Mouse (Mus musculus): ENCODE results near the gene Tmprss6. TPM values are rescaled to one million over a fixed set of nuclear protein-coding genes. Genes with fewer than 3 reads are reported as not detected.

Gene Tmprss6
- 0.24 and 0.37 TPM in 2 replicates for polyA plus RNA-seq (2016; fragmentation: Nextera tagmentation; extraction: Ambion mirVana)

- DNase-seq (ENCODE audit: low spot score), result no peak
- H3K9me3 ChIP-seq, result no peaks in the 10 kb centered on the region
- no peak within 1 kb of the TSS for H3K27ac ChIP-seq (replicated peaks)
- H3K4me3 ChIP-seq, result no peak within 1 kb of the TSS
- H3K36me3 ChIP-seq (replicated peaks), result no peaks in the 10 kb centered on the region
- peaks cover 6% of the 10 kb centered on the region; the same call in 1 of the 2 replicates for H3K27me3 ChIP-seq (replicated peaks; ENCODE audit: low read depth, poor library complexity, severe bottlenecking)
- 73% methylated on average over 7 of the region's 7 CpGs for WGBS
- H3K4me1 ChIP-seq, result peaks cover 22% of the 10 kb centered on the region
Measured at GRCm38 (mm10) chr15:78468379-78468937, at the start of gene Tmprss6. TSS of gene Tmprss6 (minus strand) at chr15:78468634.

GRCm38 (mm10) chr15:78518221-78518620, 49.8 kb upstream of the Tmprss6 start:
- H3K4me1 ChIP-seq, result peaks cover 62% of the 10 kb centered on the region
- no peaks in the 10 kb centered on the region for H3K9me3 ChIP-seq
- no peaks in the 10 kb centered on the region for H3K36me3 ChIP-seq (replicated peaks)
- no peak for DNase-seq (ENCODE audit: low spot score)
- H3K27ac ChIP-seq (replicated peaks), result no peak overlapping the region
- WGBS, result 59% methylated on average over 7 of the region's 7 CpGs
- H3K27me3 ChIP-seq (replicated peaks; ENCODE audit: low read depth, poor library complexity, severe bottlenecking), result no peaks in the 10 kb centered on the region
- H3K4me3 ChIP-seq, result no peak overlapping the region

GRCm38 (mm10) chr15:78515759-78516158, 47.3 kb upstream of the Tmprss6 start:
- DNase-seq (ENCODE audit: low spot score), result no peak
- H3K4me1 ChIP-seq, result peaks cover 56% of the 10 kb centered on the region
- no peak overlapping the region for H3K4me3 ChIP-seq
- H3K27me3 ChIP-seq (replicated peaks; ENCODE audit: low read depth, poor library complexity, severe bottlenecking), result no peaks in the 10 kb centered on the region
- H3K9me3 ChIP-seq, result no peaks in the 10 kb centered on the region
- H3K27ac ChIP-seq (replicated peaks), result no peak overlapping the region; the same call in 1 of the 2 replicates
- WGBS, result 77% methylated on average over 6 of the region's 6 CpGs
- H3K36me3 ChIP-seq (replicated peaks), result no peaks in the 10 kb centered on the region

- Histone ChIP-seq H3K36me3 (replicated peaks) (no peaks in the 10 kb centered on the region), H3K27ac (replicated peaks) (peak overlapping the region; percentile 65), H3K9me3 (no peaks in the 10 kb centered on the region), H3K27me3 (replicated peaks; ENCODE audit: low read depth, poor library complexity, severe bottlenecking) (no peaks in the 10 kb centered on the region), H3K4me3 (no peak overlapping the region), H3K4me1 (peaks cover 54% of the 10 kb centered on the region)
- peak; percentile 81 for DNase-seq (ENCODE audit: low spot score)
- WGBS, result 35% methylated on average over 7 of the region's 7 CpGs
Measured at GRCm38 (mm10) chr15:78514393-78515146, 46.1 kb upstream of the Tmprss6 start.

GRCm38 (mm10) chr15:78513019-78513418, 44.6 kb upstream of the Tmprss6 start:
- H3K27me3 ChIP-seq (replicated peaks; ENCODE audit: low read depth, poor library complexity, severe bottlenecking), result no peaks in the 10 kb centered on the region
- H3K4me3 ChIP-seq, result no peak overlapping the region
- H3K36me3 ChIP-seq (replicated peaks), result no peaks in the 10 kb centered on the region
- peaks cover 54% of the 10 kb centered on the region for H3K4me1 ChIP-seq
- H3K9me3 ChIP-seq, result no peaks in the 10 kb centered on the region
- 87% methylated on average over 14 of the region's 14 CpGs for WGBS
- DNase-seq (ENCODE audit: low spot score), result no peak
- no peak overlapping the region for H3K27ac ChIP-seq (replicated peaks)

GRCm38 (mm10) chr15:78511951-78512350, 43.5 kb upstream of the Tmprss6 start:
- Histone ChIP-seq H3K4me3 (no peak overlapping the region), H3K36me3 (replicated peaks) (no peaks in the 10 kb centered on the region), H3K4me1 (peaks cover 43% of the 10 kb centered on the region), H3K27ac (replicated peaks) (no peak overlapping the region), H3K27me3 (replicated peaks; ENCODE audit: low read depth, poor library complexity, severe bottlenecking) (no peaks in the 10 kb centered on the region), H3K9me3 (no peaks in the 10 kb centered on the region)
- DNase-seq (ENCODE audit: low spot score), result no peak
- 81% methylated on average over 7 of the region's 7 CpGs for WGBS

GRCm38 (mm10) chr15:78510736-78511135, 42.3 kb upstream of the Tmprss6 start:
- H3K27ac ChIP-seq (replicated peaks), result peak overlapping the region; percentile 11; the same call in 1 of the 2 replicates
- no peaks in the 10 kb centered on the region for H3K9me3 ChIP-seq
- no peak overlapping the region for H3K4me3 ChIP-seq
- no peaks in the 10 kb centered on the region for H3K27me3 ChIP-seq (replicated peaks; ENCODE audit: low read depth, poor library complexity, severe bottlenecking)
- H3K4me1 ChIP-seq, result peaks cover 31% of the 10 kb centered on the region
- DNase-seq (ENCODE audit: low spot score), result no peak
- no peaks in the 10 kb centered on the region for H3K36me3 ChIP-seq (replicated peaks)
- WGBS, result 93% methylated on average over 6 of the region's 6 CpGs

GRCm38 (mm10) chr15:78510121-78510576, 41.7 kb upstream of the Tmprss6 start:
- WGBS, result 73% methylated on average over 8 of the region's 8 CpGs
- no peak for DNase-seq (ENCODE audit: low spot score)
- H3K4me1 ChIP-seq, result peaks cover 26% of the 10 kb centered on the region
- no peaks in the 10 kb centered on the region for H3K36me3 ChIP-seq (replicated peaks)
- H3K4me3 ChIP-seq, result 0 out of 2 replicates have a peak overlapping the region, but pooled peaks have one; percentile 25
- H3K27ac ChIP-seq (replicated peaks), result peak overlapping the region; percentile 83
- H3K27me3 ChIP-seq (replicated peaks; ENCODE audit: low read depth, poor library complexity, severe bottlenecking), result no peaks in the 10 kb centered on the region
- no peaks in the 10 kb centered on the region for H3K9me3 ChIP-seq

- 0 out of 2 replicates have a peak overlapping the region, but pooled peaks have one; percentile 25 for H3K4me3 ChIP-seq
- H3K36me3 ChIP-seq (replicated peaks), result no peaks in the 10 kb centered on the region
- no peaks in the 10 kb centered on the region for H3K27me3 ChIP-seq (replicated peaks; ENCODE audit: low read depth, poor library complexity, severe bottlenecking)
- H3K9me3 ChIP-seq, result no peaks in the 10 kb centered on the region
- peaks cover 18% of the 10 kb centered on the region for H3K4me1 ChIP-seq
- 46% methylated on average over 12 of the region's 12 CpGs for WGBS
- DNase-seq (ENCODE audit: low spot score), result peak; percentile 60
- peak overlapping the region; percentile 83 for H3K27ac ChIP-seq (replicated peaks)
Measured at GRCm38 (mm10) chr15:78509297-78509899, 41.0 kb upstream of the Tmprss6 start.

- DNase-seq (ENCODE audit: low spot score), result no peak
- 70% methylated on average over 7 of the region's 7 CpGs for WGBS
Measured at GRCm38 (mm10) chr15:78508443-78508842, 40.0 kb upstream of the Tmprss6 start.

GRCm38 (mm10) chr15:78505541-78505940, 37.1 kb upstream of the Tmprss6 start:
- no peak overlapping the region for H3K4me3 ChIP-seq

More at GRCm38 (mm10) chr15:78508443-78508842, 40.0 kb upstream of the Tmprss6 start:
- Histone ChIP-seq H3K36me3 (replicated peaks) (no peaks in the 10 kb centered on the region), H3K9me3 (no peaks in the 10 kb centered on the region), H3K27me3 (replicated peaks; ENCODE audit: low read depth, poor library complexity, severe bottlenecking) (no peaks in the 10 kb centered on the region), H3K4me1 (peaks cover 13% of the 10 kb centered on the region), H3K4me3 (no peak overlapping the region), H3K27ac (replicated peaks) (no peak overlapping the region)

GRCm38 (mm10) chr15:78504816-78505215, 36.4 kb upstream of the Tmprss6 start:
- no peak for DNase-seq (ENCODE audit: low spot score)
- no peaks in the 10 kb centered on the region for H3K27me3 ChIP-seq (replicated peaks; ENCODE audit: low read depth, poor library complexity, severe bottlenecking)
- no peaks in the 10 kb centered on the region for H3K36me3 ChIP-seq (replicated peaks)
- WGBS, result 97% methylated on average over 5 of the region's 5 CpGs
- no peak overlapping the region for H3K4me3 ChIP-seq
- peaks cover 7% of the 10 kb centered on the region; the same call in 1 of the 2 replicates for H3K4me1 ChIP-seq
- no peak overlapping the region for H3K27ac ChIP-seq (replicated peaks)
- no peaks in the 10 kb centered on the region for H3K9me3 ChIP-seq

More at GRCm38 (mm10) chr15:78505541-78505940, 37.1 kb upstream of the Tmprss6 start:
- no peak for DNase-seq (ENCODE audit: low spot score)
- H3K27ac ChIP-seq (replicated peaks), result no peak overlapping the region
- peaks cover 13% of the 10 kb centered on the region for H3K4me1 ChIP-seq
- no peaks in the 10 kb centered on the region for H3K36me3 ChIP-seq (replicated peaks)
- WGBS, result 81% methylated on average over 3 of the region's 3 CpGs
- no peaks in the 10 kb centered on the region for H3K27me3 ChIP-seq (replicated peaks; ENCODE audit: low read depth, poor library complexity, severe bottlenecking)
- no peaks in the 10 kb centered on the region for H3K9me3 ChIP-seq
